Mouse (Mus musculus) embryonic fibroblast, embryonic 13.5 days (primary cell): Measurements from ENCODE around the gene Hp.

Experiments used
- CTCF ChIP-seq: IDR thresholded peaks from 2 replicates; pipeline ENCODE4 v1.5.1; 2011; ENCODE audit warnings: mild to moderate bottlenecking, control low read depth, low read length, moderate library complexity, borderline replicate concordance; ENCODE audit not compliant: insufficient read depth
- POLR2A ChIP-seq: IDR thresholded peaks from 2 replicates; pipeline ENCODE4 v1.6.1; 2011; ENCODE audit warnings: low read depth, mild to moderate bottlenecking, control low read depth, low read length, moderate library complexity

- TF ChIP-seq POLR2A (no peak), CTCF (no peak)
These were observed 28.7 kb upstream of the Hp start for GRCm38 (mm10) chr8:109607650-109608049.
